Mouse (Mus musculus) macrophage (primary cell): ENCODE results near the gene Scnn1a. TPM values are rescaled to one million over a fixed set of nuclear protein-coding genes. Genes with fewer than 3 reads are reported as not detected.
A peak's percentile ranks its signal among the peaks of the same experiment; 100 is the strongest.

Source experiments
- H3K27ac ChIP-seq: fragments of 350-480 bp; formaldehyde crosslinking; 2 replicates; pipeline ENCODE4 v1.9.0; 2021
- H3K36me3 ChIP-seq: fragments of 350-480 bp; formaldehyde crosslinking; 2 replicates; pipeline ENCODE4 v1.9.0; 2021; ENCODE audit errors: inconsistent target
- H3K4me3 ChIP-seq: fragments of 350-480 bp; formaldehyde crosslinking; 2 replicates; pipeline ENCODE4 v1.9.0; 2021; ENCODE audit errors: inconsistent target
- H3K79me2 ChIP-seq: fragments of 350-480 bp; formaldehyde crosslinking; 2 replicates; pipeline ENCODE4 v1.9.0; 2021; ENCODE audit errors: inconsistent target
- WGBS: methylation state at CpG from one replicate; pipeline ENCODE4 v1.1.7; 2026; ENCODE audit warnings: inconsistent platforms; ENCODE audit not compliant: missing documents; 5-methylcytosine and 5-hydroxymethylcytosine counted together
- polyA plus RNA-seq: library from polyadenylated mRNA; stranded (reverse); fragments of 250-400 nt; gene quantifications from 3 replicates; pipeline ENCODE4 v1.2.4, GENCODE M21; 2018; ENCODE audit warnings: inconsistent platforms

Scnn1a gene
- polyA plus RNA-seq, 1 experiment from 2014 or later, result 1.8 TPM

- Histone ChIP-seq H3K4me3 (no peak overlapping the region), H3K79me2 (peaks cover 19% of the 10 kb centered on the region), H3K27ac (no peak overlapping the region), H3K36me3 (0 out of 2 replicates have a peak, but pooled peaks cover 4% of the 10 kb centered on the region)
- 90% methylated on average over 7 of the region's 7 CpGs for WGBS
Observed at GRCm38 (mm10) chr6:125317077-125317476, 3.4 kb upstream of the Scnn1a start.

DNA sequence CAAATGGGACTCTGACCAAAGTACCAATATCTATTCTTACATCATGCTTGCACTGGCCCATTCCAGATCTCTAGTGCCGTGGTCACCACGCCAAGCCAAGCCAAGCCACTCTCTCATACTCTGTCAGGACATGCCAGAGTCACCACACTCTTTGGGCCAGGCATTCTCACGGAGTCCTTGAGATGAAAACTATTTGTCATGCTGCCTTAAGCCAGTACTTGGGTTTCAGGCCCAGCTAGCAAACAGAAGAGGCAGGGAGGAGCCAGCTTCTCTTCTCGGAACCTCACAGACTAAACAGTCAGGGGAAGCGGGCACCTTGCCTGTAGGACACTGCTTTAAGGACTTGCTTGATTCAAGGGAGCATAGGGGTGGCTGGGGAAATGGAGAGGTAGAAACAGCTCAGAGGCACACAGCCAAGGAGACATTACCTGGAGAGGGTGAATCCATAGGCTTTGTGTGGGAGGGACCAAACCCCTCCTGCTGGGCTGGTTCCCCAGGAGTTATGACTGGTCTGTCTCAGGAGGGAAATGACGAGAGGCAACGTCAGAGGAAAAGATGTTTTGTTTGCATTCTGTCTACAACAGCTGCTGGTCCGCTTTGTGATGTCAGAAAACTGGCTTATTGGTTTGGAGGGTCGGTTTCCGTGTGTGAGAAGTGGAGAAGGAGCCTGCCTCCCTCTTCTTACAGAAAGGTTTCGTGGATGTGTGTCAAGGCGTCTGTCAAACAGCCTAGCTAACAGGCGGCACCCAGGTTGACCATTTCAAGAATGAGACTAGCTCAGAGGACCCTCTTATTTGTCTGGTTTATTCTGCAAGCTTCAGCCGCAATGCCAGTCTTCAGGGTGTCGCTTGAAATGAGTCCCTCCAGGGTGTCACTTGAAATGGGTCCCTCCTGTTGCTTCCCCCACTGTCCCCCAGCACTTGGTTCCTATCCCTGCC lies 1.2 kb upstream of the Scnn1a start:
- Histone ChIP-seq H3K27ac (no peak overlapping the region), H3K79me2 (peaks cover 1% of the 10 kb centered on the region; the same call in 1 of the 2 replicates), H3K4me3 (no peak overlapping the region), H3K36me3 (no peaks in the 10 kb centered on the region)
- 84% methylated on average over 15 of the region's 15 CpGs for WGBS

GRCm38 (mm10) chr6:125319919-125320296 lies 551 bp upstream of the Scnn1a start:
- H3K4me3 ChIP-seq, result no peak overlapping the region
- no peaks in the 10 kb centered on the region for H3K36me3 ChIP-seq
- H3K27ac ChIP-seq, result no peak overlapping the region
- no peaks in the 10 kb centered on the region for H3K79me2 ChIP-seq

DNA sequence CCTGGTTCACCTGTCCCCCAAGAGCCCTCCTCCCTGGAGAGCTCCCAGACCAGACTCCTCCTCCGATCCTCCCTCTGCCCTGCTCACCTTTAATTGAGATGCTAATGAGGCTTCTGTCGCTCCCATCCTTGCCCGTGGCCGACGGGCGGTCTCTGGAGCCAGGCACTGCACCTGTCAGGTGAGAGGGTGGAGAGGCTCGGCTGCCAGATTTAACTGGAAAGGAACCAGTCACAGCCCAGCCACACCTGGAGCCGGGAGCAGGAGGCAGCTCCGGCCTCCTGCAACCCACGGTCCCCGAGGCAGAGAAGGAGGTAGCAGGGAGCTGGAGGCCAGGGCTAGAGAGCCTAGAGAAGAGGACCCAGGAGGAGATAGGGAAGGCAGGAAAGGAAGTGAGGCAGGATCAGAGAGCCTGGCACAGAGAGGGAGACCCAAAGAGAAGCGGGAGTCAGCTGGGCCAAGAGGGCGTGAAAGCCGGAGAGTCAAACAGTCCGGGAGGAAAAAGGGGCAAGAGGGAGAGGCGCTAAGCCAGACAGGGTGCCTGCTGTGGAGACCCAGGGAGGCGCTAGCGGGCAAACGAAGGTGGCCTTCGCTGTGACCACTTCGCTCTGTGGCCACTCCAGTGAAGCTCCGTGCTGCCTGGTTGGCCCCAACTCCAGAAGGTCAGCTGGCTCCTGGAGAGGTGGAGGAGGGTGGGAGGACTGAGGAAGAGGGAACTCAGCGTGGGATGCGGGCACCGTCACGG lies 826 bp downstream of the Scnn1a start:
- no peaks in the 10 kb centered on the region for H3K36me3 ChIP-seq
- H3K27ac ChIP-seq, result no peak overlapping the region
- no peaks in the 10 kb centered on the region for H3K79me2 ChIP-seq
- H3K4me3 ChIP-seq, result no peak overlapping the region
- WGBS, result 68% methylated on average over 26 of the region's 26 CpGs

DNA sequence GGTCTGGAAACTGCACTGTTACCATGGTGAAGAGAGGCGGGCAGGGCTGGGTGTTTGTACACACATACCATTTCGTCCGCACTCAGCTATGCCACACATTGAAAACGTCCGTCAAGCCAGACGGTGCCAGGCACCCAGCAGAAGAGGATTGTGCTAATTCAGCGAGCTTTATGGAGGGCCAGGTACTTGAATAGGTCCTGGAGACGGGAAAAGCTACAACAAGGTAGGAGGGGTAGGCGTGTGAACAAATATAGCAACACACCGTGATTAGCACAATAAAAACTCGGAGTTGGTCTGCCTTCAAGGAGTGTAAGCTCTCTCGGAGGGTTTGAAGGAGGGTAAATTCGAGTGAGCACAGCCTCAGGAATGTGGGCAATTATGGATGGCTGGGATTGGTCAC lies 2.3 kb downstream of the Scnn1a start:
- 93% methylated on average over 13 of the region's 13 CpGs for WGBS

GRCm38 (mm10) chr6:125323547-125323946 lies 3.1 kb downstream of the Scnn1a start:
- no peaks in the 10 kb centered on the region for H3K36me3 ChIP-seq
- 73% methylated on average over 6 of the region's 6 CpGs for WGBS
- H3K27ac ChIP-seq, result no peak overlapping the region

More for the DNA sequence above, 2.3 kb downstream of the Scnn1a start:
- no peak overlapping the region for H3K27ac ChIP-seq
- no peaks in the 10 kb centered on the region for H3K79me2 ChIP-seq
- H3K4me3 ChIP-seq, result no peak overlapping the region
- no peaks in the 10 kb centered on the region for H3K36me3 ChIP-seq

DNA sequence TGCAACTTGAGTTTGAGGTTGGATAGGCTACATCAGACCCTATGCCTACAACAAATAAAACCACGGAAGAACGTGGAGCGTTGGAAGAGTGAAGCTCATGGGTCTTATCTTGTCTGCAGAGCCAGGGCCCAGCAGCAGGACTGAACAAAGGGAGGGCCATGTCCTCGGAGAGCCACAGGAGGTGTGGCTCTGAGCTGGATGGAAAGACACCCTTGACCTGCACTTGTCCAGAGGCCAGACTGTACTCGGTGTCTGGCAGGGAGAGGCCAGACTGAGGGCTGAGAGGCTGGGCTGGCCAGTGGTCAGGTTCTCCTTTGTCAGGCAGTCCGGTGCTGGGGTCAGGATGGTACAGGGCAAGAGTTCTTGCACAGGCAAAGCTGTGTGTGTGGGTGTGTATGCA lies 4.9 kb downstream of the Scnn1a start:
- Histone ChIP-seq H3K36me3 (no peaks in the 10 kb centered on the region), H3K27ac (no peak overlapping the region)
- WGBS, result 83% methylated on average over 6 of the region's 6 CpGs

More at GRCm38 (mm10) chr6:125323547-125323946, 3.1 kb downstream of the Scnn1a start:
- no peaks in the 10 kb centered on the region for H3K79me2 ChIP-seq
- H3K4me3 ChIP-seq, result no peak overlapping the region

GRCm38 (mm10) chr6:125328243-125328642 lies 7.8 kb downstream of the Scnn1a start:
- H3K4me3 ChIP-seq, result no peak overlapping the region
- H3K79me2 ChIP-seq, result no peaks in the 10 kb centered on the region
- no peak overlapping the region for H3K27ac ChIP-seq
- no peaks in the 10 kb centered on the region for H3K36me3 ChIP-seq
- WGBS, result 88% methylated on average over 5 of the region's 5 CpGs

More for the DNA sequence above, 4.9 kb downstream of the Scnn1a start:
- H3K79me2 ChIP-seq, result no peaks in the 10 kb centered on the region
- H3K4me3 ChIP-seq, result no peak overlapping the region

- 6% methylated on average over 39 of the region's 39 CpGs for WGBS
Observed at GRCm38 (mm10) chr6:125330626-125331326, 10.3 kb downstream of the Scnn1a start.

GRCm38 (mm10) chr6:125333112-125333899 lies 12.8 kb downstream of the Scnn1a start:
- no peaks in the 10 kb centered on the region for H3K79me2 ChIP-seq
- peak overlapping the region; percentile 63 for H3K27ac ChIP-seq
- no peak overlapping the region for H3K4me3 ChIP-seq
- 26% methylated on average over 14 of the region's 14 CpGs for WGBS
- no peaks in the 10 kb centered on the region for H3K36me3 ChIP-seq

More at GRCm38 (mm10) chr6:125330626-125331326, 10.3 kb downstream of the Scnn1a start:
- Histone ChIP-seq H3K79me2 (no peaks in the 10 kb centered on the region), H3K4me3 (peak overlapping the region; percentile 20; the same call in 1 of the 2 replicates), H3K27ac (no peak overlapping the region), H3K36me3 (no peaks in the 10 kb centered on the region)

DNA sequence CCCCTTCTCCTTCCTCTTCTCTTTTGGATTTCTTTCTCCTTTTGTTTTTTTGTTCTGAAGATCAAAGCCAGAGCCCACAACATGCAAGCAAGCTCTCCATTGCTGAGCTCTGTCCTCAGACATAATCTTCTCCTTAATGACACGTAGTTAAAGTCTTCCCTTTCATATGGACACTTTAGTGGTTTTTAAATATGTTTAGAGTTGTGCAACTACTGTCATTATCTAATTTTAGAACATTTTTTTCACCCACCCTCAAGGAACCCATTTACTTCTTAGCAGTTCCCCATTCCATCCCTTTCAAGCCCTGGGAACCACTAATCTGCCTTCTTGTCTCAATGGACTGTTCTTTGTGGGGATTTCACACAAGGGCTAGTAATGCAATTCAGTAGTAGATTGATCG lies 13.9 kb downstream of the Scnn1a start:
- H3K4me3 ChIP-seq, result no peak overlapping the region
- 10% methylated on average over 2 of the region's 2 CpGs for WGBS
- no peaks in the 10 kb centered on the region for H3K36me3 ChIP-seq
- H3K27ac ChIP-seq, result peak overlapping the region; percentile 63
- no peaks in the 10 kb centered on the region for H3K79me2 ChIP-seq

DNA sequence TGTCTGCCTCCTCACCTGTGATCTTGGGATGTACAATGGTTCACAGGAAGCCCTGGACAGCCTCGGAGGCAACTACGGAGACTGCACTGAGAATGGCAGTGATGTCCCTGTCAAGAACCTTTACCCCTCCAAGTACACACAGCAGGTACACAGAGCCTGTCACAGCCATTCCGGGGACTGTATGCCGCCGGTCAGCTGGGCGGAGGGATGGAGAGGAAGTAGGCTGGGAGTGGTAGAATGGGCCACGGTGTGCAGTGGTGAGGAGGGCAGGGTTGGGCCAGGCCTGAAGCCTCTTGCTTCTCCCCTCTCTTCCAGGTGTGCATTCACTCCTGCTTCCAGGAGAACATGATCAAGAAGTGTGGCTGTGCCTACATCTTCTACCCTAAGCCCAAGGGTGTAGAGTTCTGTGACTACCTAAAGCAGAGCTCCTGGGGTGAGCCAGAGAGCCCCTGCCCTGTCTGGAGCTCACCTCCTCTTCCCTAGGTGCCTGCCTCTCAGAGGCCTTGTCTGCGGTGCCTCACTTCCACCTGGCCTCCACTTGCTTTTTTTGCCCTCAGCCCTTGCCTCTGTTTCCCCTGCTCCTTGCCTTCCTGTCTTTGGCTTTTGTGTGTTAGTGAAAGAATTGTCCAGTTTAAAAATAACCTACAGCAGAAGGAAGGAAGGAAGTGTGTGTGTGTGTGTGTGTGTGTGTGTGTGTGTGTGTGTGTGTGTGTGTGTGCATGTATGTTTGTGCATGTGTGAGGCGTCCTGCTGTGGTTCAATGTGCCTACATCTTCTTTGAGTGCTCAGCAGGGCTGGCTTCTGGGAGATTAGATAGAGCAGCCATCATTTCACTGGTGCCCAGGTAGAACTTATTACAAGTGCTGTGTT lies 18.6 kb downstream of the Scnn1a start:
- Histone ChIP-seq H3K79me2 (no peaks in the 10 kb centered on the region), H3K27ac (no peak overlapping the region), H3K36me3 (no peaks in the 10 kb centered on the region), H3K4me3 (no peak overlapping the region)
- WGBS, result 36% methylated on average over 9 of the region's 9 CpGs

DNA sequence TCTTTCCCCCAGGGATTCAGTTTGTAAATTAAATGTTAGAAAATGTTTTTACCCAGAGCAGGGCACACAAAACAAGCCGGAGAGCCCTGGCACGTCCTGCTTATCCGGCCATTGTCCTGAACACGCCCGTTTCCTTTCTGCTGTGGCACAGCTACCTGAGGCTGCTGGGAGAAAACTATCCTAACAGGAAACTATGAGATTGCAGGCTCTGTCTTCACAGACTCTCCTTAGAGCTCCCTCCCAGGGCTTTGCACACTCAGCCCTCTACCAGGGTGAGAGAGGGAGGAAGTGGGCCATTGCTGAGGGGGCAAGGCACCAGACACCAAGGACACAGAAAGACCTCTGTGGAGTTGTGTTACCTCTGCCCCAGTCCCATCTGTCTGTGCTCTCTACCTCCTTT lies 19.8 kb downstream of the Scnn1a start:
- WGBS, result 29% methylated on average over 5 of the region's 5 CpGs
- Histone ChIP-seq H3K79me2 (no peaks in the 10 kb centered on the region), H3K4me3 (no peak overlapping the region), H3K36me3 (no peaks in the 10 kb centered on the region), H3K27ac (no peak overlapping the region)
